Mouse (Mus musculus) myocyte (in vitro differentiated cells): ENCODE data around the gene Sh3d19.

Source experiments
- CEBPB ChIP-seq: IDR thresholded peaks from 2 replicates; pipeline ENCODE4 v1.6.1; 2011; ENCODE audit warnings: mild to moderate bottlenecking, moderate library complexity; ENCODE audit not compliant: poor library complexity, insufficient read depth, severe bottlenecking
- E2F4 ChIP-seq: IDR thresholded peaks from one replicate; pipeline ENCODE4 v1.6.1; 2011; ENCODE audit warnings: mild to moderate bottlenecking, control low read depth, moderate library complexity; ENCODE audit not compliant: insufficient read depth
- MYOD1 ChIP-seq, 3 experiments: IDR thresholded peaks; one replicate each; pipeline ENCODE4 v1.6.1; 2011; ENCODE audit warnings: control low read depth in 2 of 3, low read depth in 2 of 3, mild to moderate bottlenecking in 2 of 3, moderate library complexity in 1 of 3; ENCODE audit not compliant: insufficient read length in 2 of 3, control insufficient read depth in 1 of 3
- MYOG ChIP-seq, 3 experiments: IDR thresholded peaks; one replicate each; pipeline ENCODE4 v1.6.1; 2011; ENCODE audit warnings: control low read depth in 2 of 3, low read depth in 2 of 3, mild to moderate bottlenecking in 2 of 3; ENCODE audit not compliant: insufficient read length in 2 of 3, control insufficient read depth in 1 of 3, insufficient read depth in 1 of 3
- POLR2A ChIP-seq: IDR thresholded peaks from one replicate; pipeline ENCODE4 v1.6.1; 2011; ENCODE audit warnings: low read depth, mild to moderate bottlenecking, control low read depth, moderate library complexity; ENCODE audit not compliant: insufficient read length
- POLR2AphosphoS2 ChIP-seq: IDR thresholded peaks from one replicate; pipeline ENCODE4 v1.6.1; 2011; ENCODE audit warnings: low read depth, control low read depth; ENCODE audit not compliant: insufficient read length
- SRF ChIP-seq: IDR thresholded peaks from one replicate; pipeline ENCODE4 v1.6.1; 2011; ENCODE audit warnings: low read depth; ENCODE audit not compliant: control insufficient read depth, insufficient read length
- TCF3 ChIP-seq: IDR thresholded peaks from one replicate; pipeline ENCODE4 v1.6.1; 2011; ENCODE audit warnings: low read depth, control low read depth; ENCODE audit not compliant: insufficient read length
- USF1 ChIP-seq: IDR thresholded peaks from one replicate; pipeline ENCODE4 v1.6.1; 2011; ENCODE audit warnings: low read depth, mild to moderate bottlenecking, control low read depth, moderate library complexity

DNA sequence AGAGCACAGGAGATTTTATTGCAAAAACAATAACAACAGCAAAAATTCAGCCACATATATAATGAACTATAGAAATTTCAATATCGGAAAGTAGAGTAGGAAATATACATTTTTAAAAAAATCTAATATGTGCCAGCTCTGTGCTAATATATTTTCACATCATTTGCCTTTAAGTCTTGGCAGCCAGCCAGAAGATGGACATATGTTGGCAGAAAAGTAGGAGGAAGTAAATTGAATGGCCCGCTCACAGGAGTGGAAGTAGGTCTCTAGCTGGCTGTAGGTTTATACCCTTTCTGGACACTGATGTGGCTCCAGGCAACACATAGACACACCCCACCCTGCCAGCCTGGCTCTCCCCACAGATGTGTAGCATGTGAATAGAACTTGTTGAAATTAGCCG is 101.2 kb downstream of the Sh3d19 start:
- TF ChIP-seq POLR2A (no peak), E2F4 (no peak), MYOG (IDR thresholded peaks at IDR 0.05; ENCODE audit: control insufficient read depth in 1 of 3, insufficient read depth in 1 of 3, insufficient read length in 2 of 3, low read depth in 2 of 3) (no peak), POLR2AphosphoS2 (no peak), CEBPB (no peak), MYOD1 (IDR thresholded peaks at IDR 0.05; ENCODE audit: control insufficient read depth in 1 of 3, insufficient read length in 2 of 3, low read depth in 2 of 3) (no peak), TCF3 (no peak), SRF (no peak), USF1 (no peak)
